ENCODE assay signal across 28 mouse cellular contexts in the genomic region with DNA sequence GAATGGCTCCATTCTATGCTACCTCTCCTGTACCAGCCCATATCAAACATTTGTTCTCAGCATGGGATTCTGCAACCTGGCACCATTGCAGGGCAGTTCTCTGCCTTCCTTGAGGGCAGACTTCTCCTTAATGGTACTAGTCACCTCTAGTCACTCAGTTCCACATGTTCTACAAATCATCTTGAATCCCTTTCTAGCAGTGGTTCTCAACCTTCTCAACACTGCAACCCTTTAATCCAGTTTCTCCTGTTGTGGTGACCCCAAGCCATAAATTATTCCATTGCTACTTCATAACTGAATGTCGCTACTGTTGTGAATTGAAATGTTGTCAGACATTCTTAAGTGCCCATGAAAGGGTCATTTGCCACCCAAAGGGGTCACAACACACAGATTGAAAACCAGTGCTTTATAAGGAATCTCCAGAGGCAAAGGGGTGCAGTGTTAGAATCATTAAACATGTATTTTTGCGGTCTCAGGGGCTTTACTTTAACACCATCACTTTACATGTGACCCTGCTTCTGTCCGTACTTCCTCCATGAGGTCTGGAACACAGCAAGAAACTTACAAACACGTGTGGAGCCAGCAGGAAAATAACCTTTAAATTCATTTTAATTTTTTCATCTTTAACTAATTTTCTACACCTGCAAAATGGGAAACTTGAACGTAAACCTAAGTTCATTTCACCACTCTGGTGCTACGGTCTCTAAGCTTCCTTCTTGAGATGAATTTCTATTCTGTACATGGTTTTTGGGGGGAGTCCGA. TPM values are rescaled to one million over a fixed set of nuclear protein-coding genes. Genes with fewer than 3 reads are reported as not detected.
A peak's percentile ranks its signal among the peaks of the same experiment; 100 is the strongest.
DNase-seq lines count a peak whose midpoint lies in the region; ATAC-seq and TF ChIP-seq lines count a peak whose summit lies in the region.
"Had no signal": no experiment of that assay in that cellular context is flagged by ENCODE, and none has a peak within 500 bp of the region (broad histone marks: within the 10 kb centered on the region; RNA-seq: fewer than 3 reads in every experiment).

No protein-coding gene starts in this region.

- no peak for TF ChIP-seq RAD21 in MEL (IDR thresholded peaks at IDR 0.05; ENCODE audit: low read depth, low read length)

- 0 out of 2 replicates have a peak overlapping the region, but pooled peaks have one; percentile 21 for H3K9ac ChIP-seq in intestine, embryonic 16.5 days (ENCODE audit: low read depth, low read length)
- H3K9ac ChIP-seq in intestine, embryonic 15.5 days = no peak overlapping the region
- peak overlapping the region; percentile 69 for H3K9ac ChIP-seq in MEL (ENCODE audit: control insufficient read depth, low read depth, low read length, poor library complexity, severe bottlenecking)
- H3K9ac ChIP-seq: embryonic facial prominence, embryonic 13.5 days; embryonic facial prominence, embryonic 15.5 days; forebrain, embryonic 12.5 days had no signal

- H3K4me2 ChIP-seq in intestine, embryonic 16.5 days (ENCODE audit: low read depth, low read length) = peak overlapping the region; percentile 26; the same call in 1 of the 2 replicates
- H3K4me2 ChIP-seq in intestine, embryonic 15.5 days (replicated peaks) = no peak overlapping the region
- H3K4me2 ChIP-seq: embryonic facial prominence, embryonic 13.5 days; embryonic facial prominence, embryonic 15.5 days; forebrain, embryonic 12.5 days had no signal

- H3K9me3 ChIP-seq in intestine, embryonic 16.5 days (ENCODE audit: control insufficient read depth, low read length) = no peaks in the 10 kb centered on the region
- H3K9me3 ChIP-seq in intestine, embryonic 15.5 days = no peaks in the 10 kb centered on the region
- H3K9me3 ChIP-seq in MEL (replicated peaks; ENCODE audit: insufficient read depth, low read length) = no peaks in the 10 kb centered on the region
- H3K9me3 ChIP-seq: embryonic facial prominence, embryonic 13.5 days; embryonic facial prominence, embryonic 15.5 days; forebrain, embryonic 10.5 days; forebrain, embryonic 12.5 days; G1E had no signal

- H3K27ac ChIP-seq in intestine, embryonic 16.5 days (ENCODE audit: low read length) = peak overlapping the region; percentile 4
- no peak overlapping the region for H3K27ac ChIP-seq in intestine, embryonic 15.5 days
- peak overlapping the region; percentile 67 for H3K27ac ChIP-seq in MEL (ENCODE audit: control insufficient read depth, low read depth, low read length)
- peak overlapping the region; percentile 72 for H3K27ac ChIP-seq in small intestine, adult 2 months (ENCODE audit: insufficient read depth, low read depth, low read length)
- H3K27ac ChIP-seq: embryonic facial prominence, embryonic 13.5 days; embryonic facial prominence, embryonic 15.5 days; forebrain, embryonic 10.5 days; forebrain, embryonic 12.5 days had no signal

- H3K27me3 ChIP-seq in intestine, embryonic 16.5 days (replicated peaks; ENCODE audit: control insufficient read depth, insufficient read depth, low read length) = no peaks in the 10 kb centered on the region
- H3K27me3 ChIP-seq in intestine, embryonic 15.5 days (replicated peaks) = no peaks in the 10 kb centered on the region
- no peaks in the 10 kb centered on the region; a peak in 1 of 4 replicates for H3K27me3 ChIP-seq in MEL (ENCODE audit: control insufficient read depth in 1 of 2, insufficient read depth in 2 of 2, low read length in 2 of 2)
- H3K27me3 ChIP-seq in small intestine, adult 2 months (ENCODE audit: control insufficient read depth, insufficient read depth, low read length) = no peaks in the 10 kb centered on the region
- H3K27me3 ChIP-seq: embryonic facial prominence, embryonic 13.5 days; embryonic facial prominence, embryonic 15.5 days; forebrain, embryonic 12.5 days had no signal

- H3K4me1 ChIP-seq in intestine, embryonic 16.5 days (ENCODE audit: control insufficient read depth, insufficient read depth, low read length) = 0 out of 2 replicates have a peak, but pooled peaks cover 2% of the 10 kb centered on the region
- H3K4me1 ChIP-seq in intestine, embryonic 15.5 days (replicated peaks) = no peaks in the 10 kb centered on the region
- H3K4me1 ChIP-seq in MEL (ENCODE audit: control insufficient read depth in 1 of 2, insufficient read depth in 2 of 2, low read length in 2 of 2) = peaks cover 14 to 16% of the 10 kb centered on the region in 2 experiments
- H3K4me1 ChIP-seq in small intestine, adult 2 months (ENCODE audit: control insufficient read depth, insufficient read depth, insufficient read length, low read length) = peaks cover 11% of the 10 kb centered on the region; the same call in 1 of the 2 replicates
- H3K4me1 ChIP-seq: embryonic facial prominence, embryonic 13.5 days; embryonic facial prominence, embryonic 15.5 days; forebrain, embryonic 10.5 days; forebrain, embryonic 12.5 days had no signal

- TF ChIP-seq POLR2A in MEL (IDR thresholded peaks at IDR 0.05; ENCODE audit: control insufficient read depth in 1 of 2, insufficient read depth in 1 of 2, low read depth in 1 of 2, low read length in 2 of 2, poor library complexity in 1 of 2) = 0 out of 4 replicates have a peak, but pooled peaks of 1 of the 2 experiments have one; percentile 26
- TF ChIP-seq POLR2A in small intestine, adult 2 months (IDR thresholded peaks at IDR 0.05; ENCODE audit: low read depth, low read length) = no peak

- ATAC-seq in intestine, embryonic 16.5 days = peak; percentile 26; the same call in 1 of the 2 replicates
- ATAC-seq in intestine, embryonic 15.5 days = no peak
- ATAC-seq: forebrain, embryonic 14.5 days; forebrain, embryonic 16.5 days had no signal

- WGBS in intestine, embryonic 16.5 days = 85% methylated on average over 7 of the region's 7 CpGs
- WGBS in intestine, embryonic 15.5 days = 84% methylated on average over 7 of the region's 7 CpGs
- 27% methylated on average over 7 of the region's 7 CpGs for WGBS in small intestine, adult 2 months

- peak overlapping the region; percentile 22; the same call in 1 of the 2 replicates for H3K4me3 ChIP-seq in intestine, embryonic 16.5 days (ENCODE audit: low read length)
- no peak overlapping the region for H3K4me3 ChIP-seq in intestine, embryonic 15.5 days (replicated peaks)
- H3K4me3 ChIP-seq in MEL (ENCODE audit: control insufficient read depth in 1 of 2, insufficient read depth in 1 of 2, low read depth in 2 of 2, low read length in 2 of 2) = peak overlapping the region; percentile 81 to 87
- peak overlapping the region; percentile 11; the same call in 1 of the 2 replicates for H3K4me3 ChIP-seq in small intestine, adult 2 months (ENCODE audit: low read depth, low read length)
- H3K4me3 ChIP-seq: embryonic facial prominence, embryonic 13.5 days; embryonic facial prominence, embryonic 15.5 days; erythroblast, embryonic 14.5 days; forebrain, embryonic 10.5 days; forebrain, embryonic 12.5 days had no signal

- H3K79me2 ChIP-seq in MEL (ENCODE audit: control insufficient read depth, insufficient read depth, low read length, poor library complexity) = peaks cover 9% of the 10 kb centered on the region

- no peaks in the 10 kb centered on the region for H3K36me3 ChIP-seq in intestine, embryonic 16.5 days (ENCODE audit: control insufficient read depth, insufficient read depth, low read length)
- H3K36me3 ChIP-seq in intestine, embryonic 15.5 days = no peaks in the 10 kb centered on the region
- peaks cover 0 to 30% of the 10 kb centered on the region in 2 experiments; a peak in 2 of 4 replicates for H3K36me3 ChIP-seq in MEL (ENCODE audit: control insufficient read depth in 1 of 2, insufficient read depth in 2 of 2, low read length in 2 of 2)
- H3K36me3 ChIP-seq in small intestine, adult 2 months (ENCODE audit: control insufficient read depth, insufficient read depth, low read length) = no peaks in the 10 kb centered on the region
- H3K36me3 ChIP-seq: embryonic facial prominence, embryonic 13.5 days; embryonic facial prominence, embryonic 15.5 days; forebrain, embryonic 10.5 days; forebrain, embryonic 12.5 days; G1E had no signal

- peak; percentile 67 for DNase-seq in MEL (ENCODE audit: low read depth, low spot score)
- no peak for DNase-seq in kidney, adult 18-20 months
- no peak for DNase-seq in layer of hippocampus, adult 8-10 months (ENCODE audit: low spot score in 2 of 2)
- DNase-seq: adrenal gland, adult 2 months; adrenal gland, postnatal 10 days; adrenal gland, postnatal 25 days; cerebellum, adult 11 months; cerebellum, adult 18-20 months; cerebellum, adult 8-10 months; cerebellum, adult 9-11 months; cerebellum, postnatal 14 days; cerebellum, postnatal 36 days; embryo, embryonic 11 days had no signal

- no peak for TF ChIP-seq CTCF in MEL (IDR thresholded peaks at IDR 0.05 in 2 of 3, conservative IDR thresholded peaks at IDR 0.05 in 1 of 3; ENCODE audit: control insufficient read depth in 1 of 3, insufficient read depth in 1 of 3, low read depth in 2 of 3, low read length in 3 of 3, poor library complexity in 1 of 3, severe bottlenecking in 1 of 3)
- TF ChIP-seq CTCF in small intestine, adult 2 months (IDR thresholded peaks at IDR 0.05; ENCODE audit: extremely low read depth, insufficient read length, insufficient replicate concordance, low read depth, low read length) = no peak

- peak in 1 of 2 experiments; percentile 10; a peak in 1 of 4 replicates for TF ChIP-seq EP300 in MEL (IDR thresholded peaks at IDR 0.05; ENCODE audit: low read depth in 1 of 2, low read length in 2 of 2)

TF ChIP-seq in MEL, 35 proteins besides CTCF, POLR2A, EP300 and RAD21 (continues in another document):
- TF ChIP-seq POLR2AphosphoS2 (IDR thresholded peaks at IDR 0.05; ENCODE audit: low read length) (no peak), MAZ (IDR thresholded peaks at IDR 0.05; ENCODE audit: low read depth, low read length) (no peak), POLR2AphosphoS5 (IDR thresholded peaks at IDR 0.05; ENCODE audit: borderline replicate concordance, low read depth, low read length) (no peak), ETS1 (IDR thresholded peaks at IDR 0.05; ENCODE audit: low read depth, low read length) (no peak), MAX (IDR thresholded peaks at IDR 0.05; ENCODE audit: low read length) (peak; percentile 78), NRF1 (IDR thresholded peaks at IDR 0.05; ENCODE audit: insufficient read depth, low read depth, low read length, poor library complexity, severe bottlenecking) (no peak), ELF1 (IDR thresholded peaks at IDR 0.05; ENCODE audit: low read depth, low read length) (no peak), GABPA (IDR thresholded peaks at IDR 0.05; ENCODE audit: low read depth, low read length) (no peak), CHD2 (IDR thresholded peaks at IDR 0.05; ENCODE audit: low read length) (no peak), MAFK (IDR thresholded peaks at IDR 0.05; ENCODE audit: borderline replicate concordance, low read depth, low read length) (no peak)

RNA-seq across cellular contexts. Expression of a gene that starts 1.1 kb away (rescaled TPM):
- 9.2 and 13.0 TPM in 2 replicates for polyA plus RNA-seq in intestine, embryonic 16.5 days (2015; fragmentation: Nextera tagmentation; extraction: Ambion mirVana)
- polyA plus RNA-seq in intestine, embryonic 15.5 days (2015; fragmentation: Nextera tagmentation; extraction: Ambion mirVana) = 4.6 and 5.4 TPM in 2 replicates
- total RNA-seq in MEL (2012; rRNA removed) = 45.4 and 46.1 TPM in 2 replicates
- 10 to 100 TPM in 1 of 2 experiments, not detected in 1; 40.5 TPM for polyA plus RNA-seq in MEL (2012; ENCODE audit: insufficient read depth in 1 of 2, insufficient read length in 2 of 2, low read depth in 1 of 2, low replicate concordance in 2 of 2, missing spikeins in 1 of 2)
- polyA plus RNA-seq in small intestine, adult 2 months (2012; rRNA removed) = 3.0 and 8.0 TPM in 2 replicates
- under 1 TPM in 1 of 4 experiments, not detected in 3; 0.16 TPM for total RNA-seq in layer of hippocampus, adult 8-10 months (2022)
- total RNA-seq: adrenal gland, postnatal 10 days; adrenal gland, postnatal 25 days; adrenal gland, postnatal 4 days had no signal
- polyA plus RNA-seq: adrenal gland, adult 2 months; brain, embryonic 14.5 days; C2C12; embryonic facial prominence, embryonic 11.5 days; embryonic facial prominence, embryonic 13.5 days; embryonic facial prominence, embryonic 15.5 days; erythroblast, embryonic 14.5 days; forebrain, embryonic 10.5 days; forebrain, embryonic 12.5 days; forebrain, embryonic 14.5 days; forebrain, embryonic 16.5 days had no signal
